Mouse (Mus musculus) right cerebral cortex, adult 2 months (tissue): Measurements from ENCODE around the gene Ctsa.
"Not testable (repeated sequence)": the region's sequence is repeated elsewhere in the genome, so short reads cannot be mapped to it uniquely, and the experiment has no call there.

ENCODE experiments used
- DNase-seq, 2 experiments: peaks; one replicate each; pipeline ENCODE4 v3.0.0; 2021 to 2022; ENCODE audit warnings: low spot score in 2 of 2

Gene Ctsa

DNA sequence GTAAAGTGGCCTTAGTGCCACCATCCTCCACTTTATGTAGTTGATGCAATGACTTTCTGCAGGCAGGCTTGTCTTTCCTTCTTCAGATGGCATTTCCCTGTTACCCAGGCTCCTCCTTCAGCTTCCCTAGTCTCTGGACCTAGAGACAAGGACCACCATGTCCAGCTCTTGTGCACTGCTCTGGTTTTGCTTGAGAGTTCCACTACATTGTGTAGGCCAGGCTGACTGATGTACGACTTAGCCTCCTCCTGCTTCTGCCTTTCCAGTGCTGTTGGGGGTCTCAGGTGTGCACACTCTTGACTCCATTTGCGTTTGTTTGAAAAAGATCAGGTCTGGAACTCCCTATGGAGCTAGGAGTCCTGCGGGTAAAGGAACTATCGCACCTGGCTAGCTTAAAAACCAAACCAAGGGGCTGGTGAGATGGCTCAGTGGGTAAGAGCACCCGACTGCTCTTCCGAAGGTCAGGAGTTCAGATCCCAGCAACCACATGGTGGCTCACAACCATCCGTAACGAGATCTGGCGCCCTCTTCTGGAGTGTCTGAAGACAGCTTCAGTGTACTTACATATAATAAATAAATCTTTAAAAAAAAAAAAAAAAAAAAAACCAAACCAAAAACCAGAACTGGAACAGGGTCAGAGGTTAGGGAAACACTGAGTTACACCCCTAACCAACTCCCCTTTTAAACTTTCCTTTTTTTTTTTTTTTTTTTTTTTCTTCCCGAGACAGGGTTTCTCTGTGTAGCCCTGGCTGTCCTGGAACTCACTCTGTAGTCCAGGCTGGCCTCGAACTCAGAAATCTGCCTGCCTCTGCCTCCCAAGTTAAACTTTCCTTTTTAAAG, 44.9 kb downstream of the Ctsa start:
- DNase-seq, result not testable (repeated sequence)

DNA sequence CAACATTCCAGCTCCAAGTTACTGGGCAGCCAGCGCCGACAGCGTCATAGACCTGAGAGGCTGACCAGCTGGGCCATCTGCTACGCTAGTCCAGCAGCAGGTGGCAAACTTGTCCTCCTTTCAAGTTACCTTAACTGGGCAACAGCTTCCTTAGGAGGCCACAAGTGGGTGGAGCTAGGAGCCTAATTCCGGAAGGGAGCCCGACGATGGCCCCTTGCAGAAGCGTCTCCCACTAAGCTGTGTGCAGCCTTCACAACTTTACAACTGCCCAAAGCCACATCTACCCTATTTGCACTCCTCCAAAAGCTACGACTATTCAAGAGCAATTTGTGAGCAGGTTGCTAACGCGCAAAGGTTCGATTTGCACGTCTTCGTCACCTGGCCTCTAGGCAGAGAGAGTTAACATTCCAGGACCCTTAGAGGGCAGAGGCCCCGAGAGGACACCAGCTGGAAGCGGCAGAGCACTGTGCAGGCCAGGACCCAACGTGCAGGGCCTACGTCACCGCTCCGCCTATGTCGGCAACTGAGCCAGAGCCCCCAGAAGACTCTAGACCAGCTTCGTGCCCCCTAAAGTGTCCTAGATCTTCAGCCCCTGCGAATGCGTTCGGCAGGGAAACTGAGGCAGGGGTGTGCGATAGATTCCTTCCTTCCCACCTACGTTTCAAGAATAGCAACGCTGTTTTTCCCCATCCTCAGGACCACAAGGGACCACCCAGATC, 46.0 kb downstream of the Ctsa start:
- DNase-seq, result peak; percentile 36 to 41

GRCm38 (mm10) chr2:164879228-164879567, 46.5 kb downstream of the Ctsa start, which contains the start of gene Pcif1:
Pcif1 (plus strand) TSS chr2:164879304.
- peak; percentile 90 to 91 for DNase-seq

GRCm38 (mm10) chr2:164879568-164880277, 47.0 kb downstream of the Ctsa start:
- DNase-seq, result peak; percentile 92 to 95

DNA sequence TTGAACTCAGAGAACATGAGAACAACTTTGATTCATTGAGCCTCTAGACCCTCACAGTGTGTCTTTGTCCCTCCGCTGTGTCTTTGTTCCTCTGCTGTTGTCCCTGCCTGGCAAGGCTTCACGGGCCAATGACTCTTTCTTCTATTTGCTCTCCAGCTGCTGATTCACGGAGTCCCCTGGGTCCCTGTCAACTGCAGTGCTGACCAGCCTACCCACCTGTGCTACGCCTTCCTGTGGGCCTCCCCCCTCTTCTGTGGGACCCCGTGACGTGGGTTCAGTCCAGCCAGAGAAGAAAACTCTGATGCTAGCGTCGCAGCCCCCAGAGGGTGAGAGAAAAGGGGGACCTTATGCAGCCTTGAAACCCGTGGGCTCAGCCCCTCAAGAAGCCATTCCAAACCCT, 49.9 kb downstream of the Ctsa start:
- no peak for DNase-seq

- peak; percentile 84 to 87 for DNase-seq
Measured at GRCm38 (mm10) chr2:164885788-164886187, 53.1 kb downstream of the Ctsa start.

DNA sequence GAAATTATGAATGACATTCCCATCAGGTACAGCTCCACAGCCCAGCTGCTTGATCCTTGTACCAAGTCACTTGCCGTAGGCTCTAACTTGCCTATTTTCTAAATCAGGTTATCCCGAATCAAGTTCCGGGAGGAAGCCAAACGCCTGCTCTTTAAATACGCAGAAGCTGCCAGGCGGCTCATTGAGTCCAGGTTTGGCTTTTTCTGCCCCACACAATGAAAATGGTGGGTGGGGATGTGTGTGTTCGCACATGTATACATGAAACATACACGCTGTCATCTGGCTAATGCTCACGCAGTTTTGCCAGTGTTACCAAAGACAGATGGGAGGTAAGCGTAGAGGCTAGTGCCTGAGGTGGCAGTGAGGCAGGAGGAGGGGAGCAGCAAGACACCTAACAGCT, 53.9 kb downstream of the Ctsa start:
- peak; percentile 29 to 42 for DNase-seq

DNA sequence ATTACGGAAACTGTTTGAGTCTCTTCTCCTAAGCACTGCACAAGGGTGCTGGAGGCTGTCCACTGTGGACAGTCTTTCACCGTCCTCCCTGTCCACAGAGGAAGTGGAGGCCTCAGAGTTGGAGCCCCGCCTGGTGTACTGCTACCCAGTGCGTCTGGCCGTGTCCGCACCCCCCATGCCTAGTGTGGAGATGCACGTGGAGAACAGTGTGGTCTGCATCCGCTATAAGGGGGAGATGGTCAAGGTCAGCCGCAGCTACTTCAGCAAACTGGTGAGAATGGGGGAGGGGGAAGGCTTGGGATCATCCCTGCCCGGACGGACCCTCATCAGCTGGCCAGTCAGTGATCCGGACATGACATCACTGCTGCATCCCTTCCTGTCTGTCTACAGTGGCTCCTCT, 56.3 kb downstream of the Ctsa start:
- DNase-seq, result peak in 1 of 2 experiments; percentile 4

DNA sequence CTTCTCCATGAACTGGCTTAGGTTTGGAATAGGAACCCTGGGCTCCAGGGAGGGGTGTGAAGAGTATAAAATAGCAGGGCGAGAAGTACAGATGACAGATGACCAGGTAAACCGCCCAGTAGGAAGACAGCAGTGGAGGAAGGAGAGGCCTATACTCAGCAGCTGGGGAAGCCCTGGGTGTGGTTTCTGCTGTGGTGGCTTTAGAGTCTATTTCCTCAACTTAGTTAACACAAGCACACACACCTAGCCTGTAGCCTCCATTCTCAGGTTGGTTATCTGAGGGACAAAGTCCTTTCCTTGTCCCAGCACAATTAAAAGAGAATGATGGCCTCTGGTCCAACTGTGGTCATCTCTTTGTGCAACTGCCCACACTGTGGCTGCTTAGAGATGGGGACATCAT, 57.3 kb downstream of the Ctsa start:
- no peak for DNase-seq
